Mouse (Mus musculus): ENCODE data around the gene Olfm4.

Gene Olfm4

DNA sequence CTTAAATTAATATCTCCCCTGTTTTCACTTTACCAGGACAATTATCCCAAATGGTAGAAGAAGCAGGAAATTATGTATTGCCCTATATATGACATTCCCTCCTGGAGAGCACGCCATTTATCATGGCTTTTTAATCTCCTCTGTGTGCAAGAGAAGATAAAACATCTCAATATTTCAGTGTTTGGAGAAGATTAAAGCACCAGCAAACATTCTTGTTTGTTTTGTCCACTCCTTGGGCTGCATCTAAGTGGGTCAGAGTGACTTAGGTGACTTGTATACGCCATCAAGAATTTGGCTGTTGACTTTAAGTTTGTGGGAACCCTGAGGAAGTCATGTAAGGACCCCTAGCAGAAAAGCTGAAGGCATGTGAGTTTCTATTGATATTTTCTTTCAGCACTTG lies at the start of gene Olfm4:
Gene Olfm4, plus strand, starts transcription at position 301 of the 400 bp plus-strand sequence.
- Histone ChIP-seq H3K27me3 (ENCODE audit: control insufficient read depth, insufficient read depth, low read length, poor library complexity, severe bottlenecking) (no peaks in the 10 kb centered on the region), H3K36me3 (ENCODE audit: control insufficient read depth, insufficient read depth, low read length, poor library complexity, severe bottlenecking) (no peaks in the 10 kb centered on the region)
- no peak for DNase-seq (ENCODE audit: low read depth, low spot score)

GRCm38 (mm10) chr14:79934426-79934825 lies 49.5 kb upstream of the Olfm4 start:
- DNase-seq (ENCODE audit: low read depth, low spot score): no peak
- Histone ChIP-seq H3K27me3 (ENCODE audit: control insufficient read depth, insufficient read depth, low read length, poor library complexity, severe bottlenecking) (no peaks in the 10 kb centered on the region), H3K36me3 (ENCODE audit: control insufficient read depth, insufficient read depth, low read length, poor library complexity, severe bottlenecking) (no peaks in the 10 kb centered on the region)

DNA sequence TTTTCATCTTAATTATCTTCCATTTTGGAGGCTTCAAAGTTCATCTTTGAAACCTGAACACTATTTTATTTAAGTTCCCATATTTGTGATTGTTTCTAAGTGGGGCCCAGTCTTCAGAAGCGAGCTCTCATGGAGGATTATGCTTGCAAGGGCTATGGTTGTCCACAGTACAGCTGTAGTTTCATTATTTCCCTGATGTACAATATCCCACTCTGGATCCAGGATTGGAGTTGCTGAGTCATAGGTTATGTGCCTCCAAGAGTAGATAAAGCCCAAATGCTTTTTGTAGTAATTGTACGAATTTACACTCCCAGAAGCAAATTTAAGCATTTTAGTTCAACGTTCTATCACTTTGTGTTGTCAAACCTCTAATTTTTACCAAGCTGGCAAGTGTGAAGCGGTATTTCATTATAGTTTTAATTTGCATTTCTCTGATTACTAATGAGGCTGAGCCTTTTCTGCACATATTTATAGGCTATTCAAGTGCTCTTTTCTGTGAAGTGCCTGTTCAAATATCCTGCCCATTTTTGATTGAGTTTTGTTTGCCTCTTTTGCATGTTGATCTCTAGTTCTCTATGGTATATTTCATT lies 46.9 kb upstream of the Olfm4 start:
- no peak for DNase-seq (ENCODE audit: low read depth, low spot score)
- no peaks in the 10 kb centered on the region for H3K36me3 ChIP-seq (ENCODE audit: control insufficient read depth, insufficient read depth, low read length, poor library complexity, severe bottlenecking)
- no peaks in the 10 kb centered on the region for H3K27me3 ChIP-seq (ENCODE audit: control insufficient read depth, insufficient read depth, low read length, poor library complexity, severe bottlenecking)

DNA sequence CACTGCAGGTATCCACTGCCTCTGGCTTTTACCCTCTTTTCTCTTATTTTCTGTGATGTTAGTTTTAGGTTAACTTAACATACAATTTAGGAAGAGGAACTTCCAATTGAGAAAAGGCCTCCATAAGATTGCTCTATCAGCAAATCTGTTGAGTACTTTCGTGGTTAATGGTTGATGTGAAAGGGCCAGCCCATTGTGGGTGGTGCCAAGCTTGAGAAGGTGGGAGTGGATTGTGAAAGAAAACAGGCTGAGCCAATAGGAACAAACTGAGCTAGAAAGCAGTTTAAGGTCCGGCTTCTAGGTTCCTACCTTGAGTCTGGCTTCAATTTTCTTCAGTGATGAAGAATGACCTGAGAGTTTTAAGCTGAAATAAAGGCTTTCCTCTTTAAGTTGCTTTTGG lies 38.0 kb upstream of the Olfm4 start:
- DNase-seq (ENCODE audit: low read depth, low spot score): no peak
- no peaks in the 10 kb centered on the region for H3K27me3 ChIP-seq (ENCODE audit: control insufficient read depth, insufficient read depth, low read length, poor library complexity, severe bottlenecking)

GRCm38 (mm10) chr14:79955678-79956077 lies 28.2 kb upstream of the Olfm4 start:
- H3K36me3 ChIP-seq (ENCODE audit: control insufficient read depth, insufficient read depth, low read length, poor library complexity, severe bottlenecking): no peaks in the 10 kb centered on the region
- no peaks in the 10 kb centered on the region for H3K27me3 ChIP-seq (ENCODE audit: control insufficient read depth, insufficient read depth, low read length, poor library complexity, severe bottlenecking)
- DNase-seq (ENCODE audit: low read depth, low spot score): no peak

More for the DNA sequence above, 38.0 kb upstream of the Olfm4 start:
- H3K36me3 ChIP-seq (ENCODE audit: control insufficient read depth, insufficient read depth, low read length, poor library complexity, severe bottlenecking): no peaks in the 10 kb centered on the region

GRCm38 (mm10) chr14:79957789-79958487 lies 25.9 kb upstream of the Olfm4 start:
- Histone ChIP-seq H3K27me3 (ENCODE audit: control insufficient read depth, insufficient read depth, low read length, poor library complexity, severe bottlenecking) (no peaks in the 10 kb centered on the region), H3K36me3 (ENCODE audit: control insufficient read depth, insufficient read depth, low read length, poor library complexity, severe bottlenecking) (no peaks in the 10 kb centered on the region)
- DNase-seq (ENCODE audit: low read depth, low spot score): no peak

- Histone ChIP-seq H3K36me3 (ENCODE audit: control insufficient read depth, insufficient read depth, low read length, poor library complexity, severe bottlenecking) (no peaks in the 10 kb centered on the region), H3K27me3 (ENCODE audit: control insufficient read depth, insufficient read depth, low read length, poor library complexity, severe bottlenecking) (no peaks in the 10 kb centered on the region)
- DNase-seq (ENCODE audit: low read depth, low spot score): no peak
These were observed 22.7 kb upstream of the Olfm4 start for GRCm38 (mm10) chr14:79961187-79961586.

- no peak for DNase-seq (ENCODE audit: low read depth, low spot score)
- Histone ChIP-seq H3K36me3 (ENCODE audit: control insufficient read depth, insufficient read depth, low read length, poor library complexity, severe bottlenecking) (no peaks in the 10 kb centered on the region), H3K27me3 (ENCODE audit: control insufficient read depth, insufficient read depth, low read length, poor library complexity, severe bottlenecking) (no peaks in the 10 kb centered on the region)
These were observed 22.3 kb upstream of the Olfm4 start for GRCm38 (mm10) chr14:79961602-79962001.

- DNase-seq (ENCODE audit: low read depth, low spot score): no peak
- H3K27me3 ChIP-seq (ENCODE audit: control insufficient read depth, insufficient read depth, low read length, poor library complexity, severe bottlenecking): no peaks in the 10 kb centered on the region
- no peaks in the 10 kb centered on the region for H3K36me3 ChIP-seq (ENCODE audit: control insufficient read depth, insufficient read depth, low read length, poor library complexity, severe bottlenecking)
These were observed 13.7 kb upstream of the Olfm4 start for GRCm38 (mm10) chr14:79970165-79970564.

- no peak for DNase-seq (ENCODE audit: low read depth, low spot score)
- no peaks in the 10 kb centered on the region for H3K36me3 ChIP-seq (ENCODE audit: control insufficient read depth, insufficient read depth, low read length, poor library complexity, severe bottlenecking)
- no peaks in the 10 kb centered on the region for H3K27me3 ChIP-seq (ENCODE audit: control insufficient read depth, insufficient read depth, low read length, poor library complexity, severe bottlenecking)
These were observed 12.7 kb upstream of the Olfm4 start for GRCm38 (mm10) chr14:79970928-79971738.

DNA sequence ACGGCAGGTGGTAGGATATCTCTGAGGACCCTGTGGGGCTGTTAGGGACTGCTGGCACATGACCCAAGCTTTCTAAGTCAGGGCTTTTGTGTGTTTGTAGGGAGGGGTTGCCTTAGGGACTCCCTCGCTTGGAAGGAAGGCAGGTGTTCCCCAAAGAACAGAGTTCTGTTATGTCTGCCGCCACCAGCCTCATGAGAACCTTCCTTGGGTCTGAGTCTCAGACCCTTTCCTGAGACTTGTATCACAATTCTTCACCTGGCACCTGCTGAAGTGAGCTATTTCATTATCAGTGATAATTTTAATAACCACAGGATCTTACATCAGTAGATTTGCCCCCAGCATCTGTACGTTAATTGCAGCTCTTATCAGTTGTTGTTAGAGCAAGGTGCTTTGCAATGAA lies 2.4 kb upstream of the Olfm4 start:
- no peak for DNase-seq (ENCODE audit: low read depth, low spot score)
- H3K27me3 ChIP-seq (ENCODE audit: control insufficient read depth, insufficient read depth, low read length, poor library complexity, severe bottlenecking): no peaks in the 10 kb centered on the region
- no peaks in the 10 kb centered on the region for H3K36me3 ChIP-seq (ENCODE audit: control insufficient read depth, insufficient read depth, low read length, poor library complexity, severe bottlenecking)

- no peaks in the 10 kb centered on the region for H3K36me3 ChIP-seq (ENCODE audit: control insufficient read depth, insufficient read depth, low read length, poor library complexity, severe bottlenecking)
- no peaks in the 10 kb centered on the region for H3K27me3 ChIP-seq (ENCODE audit: control insufficient read depth, insufficient read depth, low read length, poor library complexity, severe bottlenecking)
- DNase-seq (ENCODE audit: low read depth, low spot score): no peak
These were observed 1.3 kb downstream of the Olfm4 start for GRCm38 (mm10) chr14:79985137-79985670.

DNA sequence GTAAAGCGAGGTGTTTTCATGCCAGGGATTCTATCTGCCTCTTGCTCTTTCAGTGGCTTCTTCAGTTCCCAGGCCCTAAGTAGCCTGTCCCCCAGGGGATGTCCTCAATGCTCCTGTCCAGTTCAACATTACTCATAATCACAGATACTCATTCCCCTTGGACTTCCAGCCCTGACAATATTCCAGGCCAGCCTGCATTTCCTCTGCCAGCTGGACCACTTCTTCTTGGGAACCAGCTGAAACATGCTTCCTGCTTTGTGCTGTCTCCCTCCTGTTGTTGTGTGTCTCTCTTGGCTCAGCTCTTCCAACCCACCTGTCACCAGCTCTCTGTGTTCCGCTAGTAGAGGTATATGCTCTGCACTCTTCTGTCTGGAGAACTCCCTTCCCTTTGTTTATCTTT lies 1.8 kb downstream of the Olfm4 start:
- Histone ChIP-seq H3K27me3 (ENCODE audit: control insufficient read depth, insufficient read depth, low read length, poor library complexity, severe bottlenecking) (no peaks in the 10 kb centered on the region), H3K36me3 (ENCODE audit: control insufficient read depth, insufficient read depth, low read length, poor library complexity, severe bottlenecking) (no peaks in the 10 kb centered on the region)
- no peak for DNase-seq (ENCODE audit: low read depth, low spot score)

- no peak for DNase-seq (ENCODE audit: low read depth, low spot score)
- H3K36me3 ChIP-seq (ENCODE audit: control insufficient read depth, insufficient read depth, low read length, poor library complexity, severe bottlenecking): no peaks in the 10 kb centered on the region
These were observed 3.0 kb downstream of the Olfm4 start for GRCm38 (mm10) chr14:79986831-79987230.

GRCm38 (mm10) chr14:79989785-79990184 lies 5.9 kb downstream of the Olfm4 start:
- H3K27me3 ChIP-seq (ENCODE audit: control insufficient read depth, insufficient read depth, low read length, poor library complexity, severe bottlenecking): no peaks in the 10 kb centered on the region
- no peak for DNase-seq (ENCODE audit: low read depth, low spot score)
- no peaks in the 10 kb centered on the region for H3K36me3 ChIP-seq (ENCODE audit: control insufficient read depth, insufficient read depth, low read length, poor library complexity, severe bottlenecking)

More at GRCm38 (mm10) chr14:79986831-79987230, 3.0 kb downstream of the Olfm4 start:
- H3K27me3 ChIP-seq (ENCODE audit: control insufficient read depth, insufficient read depth, low read length, poor library complexity, severe bottlenecking): no peaks in the 10 kb centered on the region

Measured in splenic B cell, adult 2 months (primary cell).